Mouse (Mus musculus) left cerebral cortex, adult 11 months (tissue): ENCODE data around the gene Rnf213.

Experiments used
- DNase-seq: peaks from one replicate; pipeline ENCODE4 v3.0.0; 2022; ENCODE audit warnings: low spot score

Gene Rnf213

DNA sequence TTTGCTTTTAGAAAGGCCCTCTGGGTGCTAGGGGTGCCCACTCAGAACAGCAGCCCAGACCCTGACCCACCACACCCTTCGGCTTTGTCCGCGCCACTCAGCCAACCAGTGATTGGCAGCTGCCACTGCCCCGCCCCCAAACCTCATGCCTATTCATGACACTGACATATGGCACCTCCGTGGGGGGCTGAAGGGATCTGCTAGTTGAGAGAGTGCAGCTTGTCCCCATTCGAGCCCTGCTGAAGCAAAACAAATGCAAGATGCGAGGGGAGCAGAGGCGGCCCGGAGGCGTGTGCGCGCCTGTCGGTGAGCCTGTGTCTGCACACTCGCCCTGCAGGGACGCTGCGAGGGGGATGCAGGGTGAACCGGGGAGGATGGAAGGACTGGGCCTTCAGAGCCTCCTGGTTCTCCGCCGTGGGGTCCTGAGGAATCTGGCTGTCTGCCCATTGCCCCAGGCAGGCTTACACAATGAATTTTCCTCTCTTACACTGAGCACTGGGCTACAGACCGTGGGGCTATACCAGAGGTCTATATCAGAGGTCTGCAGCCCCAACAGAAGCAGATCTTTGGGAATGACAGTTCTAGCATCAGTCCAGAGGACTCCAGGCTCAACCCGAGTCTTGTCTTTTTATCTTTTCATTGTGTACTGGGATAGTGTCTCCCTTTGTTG, 122.2 kb downstream of the Rnf213 start:
- peak; percentile 64 for DNase-seq

DNA sequence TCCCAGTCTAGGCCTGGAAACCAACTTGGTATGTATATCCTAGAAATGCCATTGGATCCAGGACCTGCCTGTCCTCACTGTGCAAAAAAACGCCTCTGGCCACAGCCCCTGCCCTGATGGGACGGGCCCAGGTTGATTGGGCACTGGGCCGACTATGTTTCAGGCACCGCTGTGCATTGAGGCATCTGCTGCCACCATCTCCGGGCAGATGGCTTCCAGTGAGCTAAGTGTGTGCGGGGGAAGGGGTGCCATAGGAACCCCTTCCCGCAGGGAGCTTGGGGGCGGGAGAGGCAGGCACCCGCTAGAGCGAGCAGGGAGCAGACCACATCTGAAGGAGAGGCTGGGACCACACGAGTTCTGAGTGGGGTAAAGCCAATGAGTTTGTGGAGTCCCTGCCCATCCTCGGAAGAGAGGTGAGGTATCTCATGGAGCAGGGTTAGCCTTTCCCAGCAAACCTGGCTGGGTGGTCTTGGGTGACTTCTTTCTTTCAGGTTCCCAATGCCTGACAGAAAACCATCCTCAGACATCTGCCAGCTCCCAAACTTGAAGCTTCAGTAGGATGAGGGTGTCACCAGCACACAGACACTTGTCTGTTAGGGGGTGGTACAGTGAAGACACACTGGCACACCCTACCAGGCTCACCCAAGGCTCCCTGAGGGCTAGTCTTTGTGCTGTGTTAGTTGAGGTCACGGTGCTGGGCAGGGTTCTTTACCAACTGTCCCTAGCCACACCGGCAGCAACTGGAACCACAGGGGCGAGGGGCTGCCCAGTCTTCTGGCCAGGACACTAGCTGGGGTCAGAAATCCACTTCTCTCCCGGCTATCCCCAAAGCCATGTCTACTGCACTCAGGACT, 123.2 kb downstream of the Rnf213 start:
- DNase-seq = no peak

DNA sequence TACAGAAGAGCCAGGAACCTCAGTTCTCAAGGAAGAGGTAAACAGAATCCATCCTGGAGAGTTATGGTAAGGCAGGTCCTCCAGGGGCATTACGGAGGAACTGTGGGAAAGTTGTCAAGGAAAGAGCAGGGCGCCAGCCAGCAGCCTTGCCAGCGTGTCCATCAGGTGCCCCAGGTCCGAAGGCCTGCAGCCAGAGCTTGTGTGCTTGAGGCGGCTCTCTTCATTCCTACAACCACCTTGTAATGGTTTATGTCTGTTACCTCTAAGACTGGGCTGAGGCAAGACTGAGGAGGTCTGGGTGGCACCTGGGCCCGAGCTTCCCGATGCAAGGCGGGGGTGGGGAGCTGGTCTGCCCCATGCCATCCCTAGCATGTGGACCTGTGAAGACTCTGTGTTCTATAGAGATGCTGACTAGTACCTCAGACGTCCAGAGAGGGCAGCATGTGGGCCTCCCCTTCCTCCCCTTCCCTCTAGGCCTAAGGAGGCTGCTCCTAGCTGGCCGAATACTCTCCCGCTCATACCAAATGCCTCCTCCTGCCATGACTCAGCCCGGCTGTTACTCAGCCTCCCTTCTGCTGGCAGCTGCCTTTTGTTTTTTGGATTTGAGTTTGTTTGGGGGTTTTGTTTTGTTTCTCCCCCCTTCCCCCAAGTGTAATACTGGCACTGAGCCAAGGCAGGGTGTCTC, 123.9 kb downstream of the Rnf213 start:
- no peak for DNase-seq

DNA sequence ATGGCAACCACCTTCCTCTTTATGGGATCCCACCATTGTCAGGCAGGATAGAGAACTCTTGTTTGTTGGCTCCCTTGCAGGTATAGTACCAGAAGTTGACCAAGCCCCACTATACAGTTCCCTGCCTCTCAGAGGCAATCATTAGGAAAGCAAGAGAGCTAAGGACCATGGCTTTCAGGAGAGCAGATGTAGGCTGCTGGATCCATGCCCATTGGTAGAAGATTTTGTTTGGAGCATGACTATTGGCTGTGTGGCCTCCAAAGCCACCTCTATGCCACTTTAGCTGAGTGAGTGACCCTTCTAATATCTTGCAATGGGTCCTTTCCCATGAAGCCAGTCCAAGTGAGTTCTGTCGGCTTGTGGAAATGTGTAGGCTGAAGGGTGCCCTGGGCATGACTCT, 126.5 kb downstream of the Rnf213 start:
- DNase-seq = no peak

GRCm38 (mm10) chr11:119520005-119520712, 127.3 kb downstream of the Rnf213 start:
- DNase-seq = no peak

GRCm38 (mm10) chr11:119520713-119521063, 127.8 kb downstream of the Rnf213 start:
- DNase-seq = no peak

GRCm38 (mm10) chr11:119521920-119522710, 129.2 kb downstream of the Rnf213 start:
- no peak for DNase-seq

GRCm38 (mm10) chr11:119522779-119523178, 129.9 kb downstream of the Rnf213 start:
- no peak for DNase-seq

- DNase-seq = no peak
Measured at GRCm38 (mm10) chr11:119523392-119523791, 130.5 kb downstream of the Rnf213 start.

DNA sequence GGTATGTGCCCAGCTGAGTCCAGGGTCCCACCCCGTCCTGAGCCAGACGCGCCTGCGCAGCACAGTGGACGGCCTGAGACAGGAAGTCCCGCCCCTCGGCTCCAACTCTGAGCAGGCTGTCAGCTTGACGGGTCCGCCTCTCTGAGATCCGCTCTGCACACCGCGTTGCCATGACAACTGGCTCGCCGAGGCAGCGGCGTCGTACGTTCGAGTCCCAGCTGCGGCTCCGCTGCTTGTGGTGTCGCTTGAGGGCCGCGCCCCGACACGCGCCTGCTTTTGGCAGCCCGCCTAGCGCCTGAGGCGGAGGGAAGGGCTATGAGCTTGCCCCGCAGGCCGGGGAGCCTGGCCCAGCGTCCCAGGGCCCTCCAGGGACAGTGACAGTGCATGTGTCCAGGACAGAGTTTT, 131.6 kb downstream of the Rnf213 start:
- DNase-seq = peak; percentile 72

- no peak for DNase-seq
Measured at GRCm38 (mm10) chr11:119526068-119526966, 133.4 kb downstream of the Rnf213 start.

DNA sequence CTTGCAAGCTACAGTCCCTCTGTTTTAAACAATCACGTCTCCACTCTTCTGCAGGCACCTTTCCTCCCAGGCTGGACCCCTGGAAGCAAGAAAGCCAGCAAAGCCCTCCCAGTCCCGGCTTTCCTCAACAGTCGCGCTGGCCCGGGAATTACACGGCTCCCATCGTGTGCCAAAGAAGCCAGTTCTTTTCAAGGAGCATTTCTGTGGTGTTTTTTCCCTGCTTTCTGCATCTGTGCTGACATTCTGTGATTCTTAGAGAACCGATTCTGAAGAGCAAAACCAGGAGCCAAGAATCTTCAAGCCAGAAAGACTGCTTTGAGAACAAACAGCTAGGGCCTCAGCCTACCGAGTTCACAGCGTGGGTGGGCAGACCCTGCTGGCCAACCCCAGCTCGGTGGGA, 136.0 kb downstream of the Rnf213 start:
- no peak for DNase-seq

GRCm38 (mm10) chr11:119532460-119532859, 139.6 kb downstream of the Rnf213 start:
- no peak for DNase-seq

- no peak for DNase-seq
Measured at GRCm38 (mm10) chr11:119533745-119534144, 140.8 kb downstream of the Rnf213 start.
